Mouse (Mus musculus) liver, embryonic 15.5 days (tissue): ENCODE measurements around the gene Pitx2. TPM values are rescaled to one million over a fixed set of nuclear protein-coding genes. Genes with fewer than 3 reads are reported as not detected.

ENCODE experiments used
- ATAC-seq: fragments of 200-750 bp; cut with Nextera tagmentation; 2 replicates; pipeline ENCODE4 v1.8.0; 2017; ENCODE audit warnings: moderate number of reproducible peaks, mild to moderate bottlenecking, moderate library complexity; ENCODE audit not compliant: insufficient read depth
- H3K27ac ChIP-seq: fragments of 300-500 bp; sonication (generic); replicated peaks from 2 replicates; pipeline ENCODE4 v1.5.1; 2015; ENCODE audit warnings: mild to moderate bottlenecking, inconsistent platforms
- H3K27me3 ChIP-seq: fragments of 300-500 bp; sonication (generic); 2 replicates; pipeline ENCODE4 v1.6.1; 2015; ENCODE audit warnings: mild to moderate bottlenecking, inconsistent platforms
- H3K36me3 ChIP-seq: fragments of 300-500 bp; sonication (generic); replicated peaks from 2 replicates; pipeline ENCODE4 v1.6.1; 2015; ENCODE audit warnings: moderate library complexity, mild to moderate bottlenecking, inconsistent platforms
- H3K4me1 ChIP-seq: fragments of 300-500 bp; sonication (generic); replicated peaks from 2 replicates; pipeline ENCODE4 v1.6.1; 2015; ENCODE audit warnings: inconsistent platforms
- H3K4me2 ChIP-seq: fragments of 300-500 bp; sonication (generic); 2 replicates; pipeline ENCODE4 v1.6.1; 2015; ENCODE audit warnings: moderate library complexity, mild to moderate bottlenecking, inconsistent platforms
- H3K4me3 ChIP-seq: fragments of 300-500 bp; sonication (generic); replicated peaks from 2 replicates; pipeline ENCODE4 v1.5.1; 2015; ENCODE audit warnings: mild to moderate bottlenecking, inconsistent platforms
- H3K9ac ChIP-seq: fragments of 300-500 bp; sonication (generic); 2 replicates; pipeline ENCODE4 v1.6.1; 2015; ENCODE audit warnings: moderate library complexity, mild to moderate bottlenecking, inconsistent platforms
- H3K9me3 ChIP-seq: fragments of 300-500 bp; sonication (generic); replicated peaks from 2 replicates; pipeline ENCODE4 v1.6.1; 2016; ENCODE audit warnings: inconsistent platforms
- WGBS: fragments of 180-500 bp; shearing (Covaris S2); methylation state at CpG from one replicate; pipeline ENCODE4 v1.1.7; 2015; ENCODE audit warnings: mixed read lengths; ENCODE audit not compliant: insufficient replicate concordance; 5-methylcytosine and 5-hydroxymethylcytosine counted together
- polyA plus RNA-seq: library from polyadenylated mRNA; unstranded; fragments of >200 nt; fragmentation: Nextera tagmentation; extraction: Ambion mirVana; gene quantifications from 2 replicates; pipeline ENCODE4 v1.2.1, GENCODE M21; 2015

Pitx2 gene
- polyA plus RNA-seq, 1 experiment from 2014 or later, result 0.90 TPM

DNA sequence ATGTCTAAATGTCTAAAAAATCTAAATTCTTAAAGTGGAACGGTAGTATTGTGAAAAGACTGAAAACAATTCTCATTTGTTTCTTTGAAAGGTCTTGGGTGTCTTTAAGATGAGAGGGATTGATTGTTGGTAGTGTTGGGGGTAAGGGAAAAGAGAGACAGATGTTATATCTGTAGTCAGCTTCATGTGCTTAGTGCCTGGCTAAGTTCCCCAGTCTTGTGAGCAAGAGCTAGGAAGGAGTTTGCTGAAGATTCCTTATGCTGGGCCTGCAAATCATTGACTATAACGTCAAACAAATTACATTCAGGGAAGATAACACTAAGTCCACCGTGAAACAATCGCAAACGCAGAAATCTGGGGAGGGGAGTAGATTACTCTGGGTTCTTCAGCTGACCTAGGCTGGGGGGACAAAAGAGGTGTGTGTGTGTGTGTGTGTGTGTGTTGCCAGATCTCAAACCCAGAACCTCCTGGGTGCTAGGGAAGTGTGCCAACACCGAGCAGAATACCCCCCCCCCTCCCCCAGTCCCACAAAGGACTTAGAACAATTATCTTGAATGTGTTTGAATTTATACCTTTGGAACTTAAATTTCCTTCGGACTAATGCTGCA lies 12.5 kb downstream of the Pitx2 start:
- ATAC-seq, result no peak
- H3K36me3 ChIP-seq, result no peaks in the 10 kb centered on the region
- H3K9ac ChIP-seq, result no peak overlapping the region
- H3K27ac ChIP-seq, result no peak overlapping the region
- H3K4me3 ChIP-seq, result no peak overlapping the region
- H3K4me1 ChIP-seq, result peaks cover 9% of the 10 kb centered on the region; the same call in 1 of the 2 replicates
- no peak overlapping the region for H3K4me2 ChIP-seq
- 3% methylated on average over 7 of the region's 7 CpGs for WGBS
- no peaks in the 10 kb centered on the region for H3K9me3 ChIP-seq
- peaks cover 100% of the 10 kb centered on the region for H3K27me3 ChIP-seq

DNA sequence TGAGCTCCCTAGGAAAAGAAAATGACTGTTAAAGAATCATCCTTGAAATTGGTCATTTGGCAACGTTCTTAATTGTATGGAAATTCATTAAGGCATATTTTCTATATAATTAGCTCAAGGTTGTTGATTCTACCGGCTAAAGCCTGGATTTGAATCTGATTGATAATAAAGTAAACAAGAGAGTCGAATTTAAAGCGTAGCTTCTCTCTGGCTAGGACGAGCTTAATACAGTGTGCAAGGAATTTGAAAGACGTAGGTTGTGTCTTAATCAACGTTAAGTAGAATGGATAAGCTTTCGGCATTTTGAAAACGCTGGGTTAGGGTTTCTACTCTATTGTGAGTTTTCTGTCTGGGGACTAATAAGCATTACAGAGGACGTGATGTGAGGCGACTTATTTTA lies 13.1 kb downstream of the Pitx2 start:
- 5% methylated on average over 11 of the region's 11 CpGs for WGBS
- Histone ChIP-seq H3K4me3 (no peak overlapping the region), H3K4me2 (no peak overlapping the region), H3K4me1 (peaks cover 9% of the 10 kb centered on the region; the same call in 1 of the 2 replicates), H3K9ac (no peak overlapping the region), H3K27ac (no peak overlapping the region), H3K36me3 (no peaks in the 10 kb centered on the region), H3K27me3 (peaks cover 100% of the 10 kb centered on the region), H3K9me3 (no peaks in the 10 kb centered on the region)
- ATAC-seq, result no peak

DNA sequence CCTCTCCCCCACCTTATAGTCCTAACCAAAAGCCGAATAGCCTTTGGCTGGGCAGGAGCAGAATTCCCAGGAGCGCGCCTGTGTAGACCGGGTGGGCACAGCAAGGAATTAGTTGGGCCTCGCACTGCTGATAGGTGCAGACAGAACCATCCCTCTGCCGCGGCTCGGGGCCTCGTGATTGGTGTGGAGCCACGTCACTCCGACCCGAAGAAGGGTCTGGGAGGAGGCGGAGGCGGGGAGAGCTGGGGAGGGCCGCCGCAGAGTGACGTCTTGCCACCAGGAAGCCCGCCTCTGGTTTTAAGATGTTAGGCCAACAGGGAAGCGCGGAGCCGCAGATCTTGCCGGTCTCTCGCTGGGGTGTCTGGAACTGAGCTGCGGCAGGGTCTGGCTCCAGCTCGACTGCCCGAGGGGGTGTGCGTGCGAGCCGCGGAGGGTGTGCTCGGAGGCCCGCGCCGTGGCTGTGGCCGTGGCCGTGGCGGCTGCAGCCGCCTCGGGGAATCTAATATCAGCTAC lies 14.0 kb downstream of the Pitx2 start:
- H3K36me3 ChIP-seq, result no peaks in the 10 kb centered on the region
- ATAC-seq, result peak; percentile 61
- peak overlapping the region; percentile 47 for H3K4me3 ChIP-seq
- peaks cover 100% of the 10 kb centered on the region for H3K27me3 ChIP-seq
- no peak overlapping the region for H3K27ac ChIP-seq
- H3K4me1 ChIP-seq, result peaks cover 9% of the 10 kb centered on the region; the same call in 1 of the 2 replicates
- no peak overlapping the region for H3K9ac ChIP-seq
- under 1% methylated on average over 39 of the region's 39 CpGs for WGBS
- no peaks in the 10 kb centered on the region for H3K9me3 ChIP-seq
- peak overlapping the region; percentile 67 for H3K4me2 ChIP-seq

DNA sequence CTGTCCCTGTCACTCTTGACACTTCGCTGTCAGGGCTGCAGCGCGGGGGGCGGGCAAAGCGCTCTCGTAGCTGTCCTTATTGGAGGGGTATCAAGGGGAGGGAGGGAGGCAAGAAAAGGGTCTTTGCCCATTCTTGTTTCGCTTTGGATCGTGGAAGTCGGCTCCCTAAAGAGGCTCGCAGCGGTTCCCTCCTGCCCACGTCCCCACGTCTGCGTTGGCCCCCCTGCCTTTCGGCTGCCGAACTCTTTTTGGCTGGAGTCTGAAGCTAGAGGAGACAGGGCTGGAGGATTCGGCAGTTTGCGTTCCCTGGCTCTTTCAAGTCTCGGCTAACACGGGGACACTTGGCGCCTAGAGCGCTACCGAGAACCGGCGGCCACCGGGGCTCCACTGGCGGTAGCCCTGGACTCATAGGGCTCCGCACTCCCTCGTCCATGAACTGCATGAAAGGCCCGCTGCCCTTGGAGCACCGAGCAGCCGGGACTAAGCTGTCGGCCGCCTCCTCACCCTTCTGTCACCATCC lies 14.5 kb downstream of the Pitx2 start:
- H3K4me1 ChIP-seq, result peaks cover 9% of the 10 kb centered on the region; the same call in 1 of the 2 replicates
- ATAC-seq, result no peak
- H3K27me3 ChIP-seq, result peaks cover 100% of the 10 kb centered on the region
- peak overlapping the region; percentile 67 for H3K4me2 ChIP-seq
- WGBS, result under 1% methylated on average over 34 of the region's 34 CpGs
- H3K9me3 ChIP-seq, result no peaks in the 10 kb centered on the region
- no peaks in the 10 kb centered on the region for H3K36me3 ChIP-seq
- H3K4me3 ChIP-seq, result peak overlapping the region; percentile 47
- H3K9ac ChIP-seq, result no peak overlapping the region
- no peak overlapping the region for H3K27ac ChIP-seq

DNA sequence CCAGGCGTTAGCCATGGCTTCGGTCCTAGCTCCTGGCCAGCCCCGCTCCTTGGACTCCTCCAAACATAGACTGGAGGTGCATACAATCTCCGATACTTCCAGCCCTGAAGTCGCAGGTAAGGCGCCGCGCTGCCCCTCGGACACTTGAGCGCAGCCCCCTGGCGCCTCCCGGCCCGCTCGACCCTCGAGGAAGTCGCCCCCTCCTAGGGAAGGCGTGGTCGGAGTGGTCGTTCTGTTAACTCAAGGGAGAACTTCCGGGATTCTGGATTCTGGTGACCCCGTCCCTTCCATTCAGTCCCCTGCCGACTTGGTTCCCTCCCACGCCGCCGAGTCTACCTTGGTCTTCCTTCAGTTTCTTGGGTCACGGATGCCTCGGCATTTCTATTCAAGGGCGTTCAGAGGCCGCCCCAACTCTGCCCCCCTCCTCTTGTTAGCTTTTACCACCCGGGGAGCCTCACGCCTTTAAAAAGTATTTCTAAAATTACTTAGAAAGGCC lies 15.0 kb downstream of the Pitx2 start:
- WGBS, result 3% methylated on average over 31 of the region's 31 CpGs
- Histone ChIP-seq H3K27ac (no peak overlapping the region), H3K9ac (no peak overlapping the region)

DNA sequence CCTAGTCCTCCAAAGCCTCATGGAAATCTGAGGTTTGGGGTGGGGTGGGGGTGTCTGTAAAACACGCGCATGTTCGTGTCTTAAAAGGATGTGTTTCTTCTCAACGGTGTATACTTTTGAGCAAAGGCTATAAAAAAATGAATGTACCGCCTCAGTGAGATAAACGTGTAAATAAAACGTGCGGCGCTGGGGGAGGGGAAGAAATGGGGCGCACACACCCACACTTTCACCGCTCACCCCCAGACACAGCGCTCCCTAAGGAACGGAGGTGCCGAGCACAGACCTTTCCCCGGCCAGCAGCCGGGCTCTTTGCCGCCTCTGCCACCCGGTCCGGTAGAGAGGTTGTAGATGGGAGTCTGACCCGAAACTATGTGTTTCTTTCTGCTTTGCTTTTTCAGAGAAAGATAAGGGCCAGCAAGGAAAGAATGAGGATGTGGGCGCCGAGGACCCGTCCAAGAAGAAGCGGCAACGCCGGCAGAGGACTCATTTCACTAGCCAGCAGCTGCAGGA lies 15.6 kb downstream of the Pitx2 start:
- H3K9me3 ChIP-seq, result no peaks in the 10 kb centered on the region
- peaks cover 9% of the 10 kb centered on the region; the same call in 1 of the 2 replicates for H3K4me1 ChIP-seq
- no peak for ATAC-seq
- H3K9ac ChIP-seq, result no peak overlapping the region
- WGBS, result under 1% methylated on average over 26 of the region's 26 CpGs
- H3K4me2 ChIP-seq, result peak overlapping the region; percentile 67; the same call in 1 of the 2 replicates
- no peaks in the 10 kb centered on the region for H3K36me3 ChIP-seq
- H3K4me3 ChIP-seq, result 0 out of 2 replicates have a peak overlapping the region, but pooled peaks have one; percentile 0
- peaks cover 100% of the 10 kb centered on the region for H3K27me3 ChIP-seq
- H3K27ac ChIP-seq, result no peak overlapping the region

More for the DNA sequence above, 15.0 kb downstream of the Pitx2 start:
- Histone ChIP-seq H3K4me1 (peaks cover 9% of the 10 kb centered on the region; the same call in 1 of the 2 replicates), H3K4me2 (peak overlapping the region; percentile 67), H3K36me3 (no peaks in the 10 kb centered on the region), H3K4me3 (peak overlapping the region; percentile 47), H3K27me3 (peaks cover 100% of the 10 kb centered on the region), H3K9me3 (no peaks in the 10 kb centered on the region)
- ATAC-seq, result no peak

DNA sequence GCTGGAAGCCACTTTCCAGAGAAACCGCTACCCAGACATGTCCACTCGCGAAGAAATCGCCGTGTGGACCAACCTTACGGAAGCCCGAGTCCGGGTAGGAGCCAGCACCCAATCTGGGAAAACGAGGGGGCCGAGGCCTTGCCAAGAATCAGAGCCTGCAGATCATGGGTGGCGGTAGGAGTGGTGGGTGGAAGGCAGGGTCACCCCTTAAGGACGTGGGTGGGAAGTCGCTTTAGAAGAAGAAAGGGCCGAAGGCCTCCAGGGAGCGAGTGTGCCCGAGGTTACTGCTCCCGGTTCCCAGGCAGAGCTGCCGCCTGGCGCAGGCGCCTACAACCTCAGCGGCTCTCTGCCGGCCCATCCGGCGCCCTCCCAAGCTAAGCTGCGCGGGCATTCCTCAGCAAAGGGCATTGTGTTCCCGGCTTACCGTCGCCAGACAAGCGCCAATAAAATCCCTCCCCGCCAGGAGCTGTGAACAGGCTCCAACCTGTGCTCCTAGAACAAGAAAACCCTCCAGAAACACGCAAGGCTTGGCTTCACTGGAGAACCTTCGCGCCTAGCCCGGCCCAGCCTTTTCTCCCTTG lies 16.2 kb downstream of the Pitx2 start:
- Histone ChIP-seq H3K27ac (no peak overlapping the region), H3K9ac (no peak overlapping the region), H3K9me3 (no peaks in the 10 kb centered on the region), H3K4me2 (peak overlapping the region; percentile 5; the same call in 1 of the 2 replicates), H3K4me1 (peaks cover 9% of the 10 kb centered on the region; the same call in 1 of the 2 replicates), H3K27me3 (peaks cover 100% of the 10 kb centered on the region), H3K36me3 (no peaks in the 10 kb centered on the region), H3K4me3 (0 out of 2 replicates have a peak overlapping the region, but pooled peaks have one; percentile 0)
- ATAC-seq, result no peak
- WGBS, result 3% methylated on average over 35 of the region's 35 CpGs

DNA sequence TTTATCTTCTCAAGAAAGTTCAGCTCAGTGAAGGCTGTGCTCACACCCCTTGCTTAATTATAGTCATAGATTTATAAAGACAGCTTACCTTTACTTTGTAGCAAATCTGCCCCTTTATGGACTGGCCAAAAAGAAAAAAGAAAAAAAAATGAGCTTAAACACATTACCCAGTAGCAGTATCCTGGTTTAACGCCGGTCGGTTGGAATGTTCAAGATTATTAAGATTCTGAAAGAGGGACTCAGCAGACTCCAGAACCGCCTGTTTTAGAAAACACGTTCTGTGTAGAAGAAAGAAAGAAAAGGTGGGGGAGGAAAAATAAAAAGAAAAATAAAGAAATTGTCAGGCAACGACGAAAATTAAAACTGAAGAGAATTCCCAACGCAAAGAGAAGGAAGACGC lies 16.8 kb downstream of the Pitx2 start:
- Histone ChIP-seq H3K36me3 (no peaks in the 10 kb centered on the region), H3K27ac (no peak overlapping the region), H3K9me3 (no peaks in the 10 kb centered on the region), H3K9ac (no peak overlapping the region), H3K27me3 (peaks cover 100% of the 10 kb centered on the region), H3K4me3 (no peak overlapping the region), H3K4me2 (no peak overlapping the region), H3K4me1 (peaks cover 9% of the 10 kb centered on the region; the same call in 1 of the 2 replicates)
- no peak for ATAC-seq
- WGBS, result under 1% methylated on average over 9 of the region's 9 CpGs

DNA sequence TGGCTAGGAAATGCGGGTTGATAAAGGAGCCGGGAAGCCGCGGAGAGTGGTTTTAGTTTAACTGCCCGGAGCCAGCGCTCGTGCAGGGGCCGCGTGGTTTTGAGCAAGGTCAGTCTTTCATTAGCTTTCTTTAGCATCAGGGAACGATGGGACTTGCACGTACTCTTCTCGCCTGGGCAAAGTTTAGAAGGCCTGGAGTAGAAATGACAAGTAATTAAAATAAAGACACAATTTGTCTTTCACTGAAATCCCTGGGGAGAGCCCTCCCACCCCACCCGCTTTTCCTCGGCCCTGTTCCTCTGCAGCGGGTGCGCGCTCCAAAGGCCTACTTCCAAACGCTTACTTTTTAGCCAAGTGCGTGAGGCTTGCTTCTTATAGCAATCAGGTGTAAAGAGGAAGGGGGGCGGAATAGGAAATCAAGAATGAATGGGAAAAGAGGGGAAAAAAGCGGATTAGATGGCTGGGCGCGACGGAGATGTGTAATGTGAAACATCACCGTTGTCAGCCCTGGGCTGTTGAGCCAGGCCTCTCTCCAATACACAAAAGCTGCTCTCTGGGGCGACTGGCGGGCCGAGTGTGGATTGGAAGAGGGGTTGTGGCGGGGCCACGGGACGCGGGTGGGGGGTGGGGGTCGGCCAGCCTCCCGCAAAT lies 17.4 kb downstream of the Pitx2 start:
- no peak for ATAC-seq
- Histone ChIP-seq H3K4me1 (peaks cover 9% of the 10 kb centered on the region; the same call in 1 of the 2 replicates), H3K9ac (no peak overlapping the region), H3K4me3 (no peak overlapping the region), H3K9me3 (no peaks in the 10 kb centered on the region), H3K36me3 (no peaks in the 10 kb centered on the region), H3K27ac (no peak overlapping the region), H3K27me3 (peaks cover 100% of the 10 kb centered on the region), H3K4me2 (no peak overlapping the region)
- WGBS, result 2% methylated on average over 34 of the region's 34 CpGs

DNA sequence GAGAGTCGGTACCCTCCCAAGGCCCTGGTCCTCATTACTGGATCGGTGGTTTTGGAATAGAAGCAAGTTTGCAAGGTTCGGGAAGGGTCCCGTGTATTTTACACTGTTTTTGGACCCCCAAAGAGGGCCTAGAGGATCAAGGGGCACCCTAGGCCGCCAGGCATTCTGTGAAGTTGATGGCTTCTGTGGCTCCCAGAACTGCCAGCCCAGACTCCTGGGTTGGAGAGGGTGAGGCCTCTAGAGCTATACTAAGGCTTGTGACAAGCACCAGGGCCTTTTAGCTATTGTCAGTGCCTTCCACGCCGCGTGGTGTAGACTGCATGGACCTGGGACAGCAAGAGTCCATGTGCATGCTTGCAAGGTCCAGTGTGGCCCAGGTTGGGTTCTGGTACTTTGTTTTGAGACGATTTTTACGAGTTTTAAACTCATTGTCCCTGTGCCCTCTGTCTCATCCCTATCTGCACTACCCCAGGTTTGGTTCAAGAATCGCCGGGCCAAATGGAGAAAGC lies 18.2 kb downstream of the Pitx2 start:
- Histone ChIP-seq H3K27me3 (peaks cover 100% of the 10 kb centered on the region), H3K4me1 (peaks cover 9% of the 10 kb centered on the region; the same call in 1 of the 2 replicates), H3K27ac (no peak overlapping the region), H3K4me2 (no peak overlapping the region), H3K9me3 (no peaks in the 10 kb centered on the region), H3K9ac (no peak overlapping the region), H3K36me3 (no peaks in the 10 kb centered on the region), H3K4me3 (no peak overlapping the region)
- 3% methylated on average over 12 of the region's 12 CpGs for WGBS
- no peak for ATAC-seq
